Mouse (Mus musculus): ENCODE measurements around the gene Cacna1d.
A peak's percentile ranks its signal among the peaks of the same experiment; 100 is the strongest.

Gene Cacna1d

GRCm38 (mm10) chr14:30138379-30138964 lies 352.8 kb downstream of the Cacna1d start:
- no peak for DNase-seq

- DNase-seq, result no peak
Observed at GRCm38 (mm10) chr14:30137961-30138360, 353.3 kb downstream of the Cacna1d start.

DNA sequence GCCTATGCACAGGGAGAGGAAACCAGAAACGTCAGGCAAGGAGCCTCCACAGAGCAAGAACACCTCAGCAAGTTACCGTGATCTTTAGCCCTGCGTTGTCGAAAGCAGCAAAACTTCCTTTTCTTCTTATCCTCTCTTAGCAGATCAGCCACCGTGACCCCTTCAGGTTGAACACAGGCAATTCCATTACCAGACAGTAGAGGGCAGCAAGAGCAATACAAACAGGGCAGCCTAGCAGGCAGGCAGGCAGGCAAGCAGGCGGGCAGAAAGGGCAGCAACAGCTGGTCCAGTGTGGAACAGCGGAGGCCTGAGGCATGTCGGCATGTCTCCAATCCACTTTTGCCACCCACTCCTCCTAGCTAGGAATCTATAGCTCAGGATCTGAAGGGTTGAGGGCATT lies 354.3 kb downstream of the Cacna1d start:
- peak; percentile 76 for DNase-seq

GRCm38 (mm10) chr14:30135351-30135750 lies 355.9 kb downstream of the Cacna1d start:
- DNase-seq, result no peak

- no peak for DNase-seq
Observed at GRCm38 (mm10) chr14:30133684-30134083, 357.6 kb downstream of the Cacna1d start.

DNA sequence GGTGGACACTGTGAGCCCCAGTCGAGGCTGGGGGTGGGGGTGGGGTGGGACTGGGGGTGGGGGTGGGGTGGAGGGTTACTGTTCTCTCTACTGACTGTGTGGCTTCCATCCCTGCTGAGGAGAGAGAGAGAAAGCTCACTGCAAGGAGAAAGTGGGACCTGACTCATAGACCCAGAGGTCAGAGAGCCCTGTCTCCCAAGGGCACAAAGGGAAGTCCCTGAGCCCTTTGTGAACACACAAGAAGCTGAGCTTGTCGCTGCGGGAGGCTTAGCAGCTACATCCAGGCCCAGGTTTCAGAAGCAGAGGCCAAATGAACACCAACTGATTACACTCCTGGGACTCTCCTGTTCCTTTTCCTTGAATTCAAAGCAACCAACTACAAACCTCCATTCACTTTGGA lies 360.0 kb downstream of the Cacna1d start:
- no peak for DNase-seq

- no peak for DNase-seq
Observed at GRCm38 (mm10) chr14:30130092-30130491, 361.2 kb downstream of the Cacna1d start.

DNA sequence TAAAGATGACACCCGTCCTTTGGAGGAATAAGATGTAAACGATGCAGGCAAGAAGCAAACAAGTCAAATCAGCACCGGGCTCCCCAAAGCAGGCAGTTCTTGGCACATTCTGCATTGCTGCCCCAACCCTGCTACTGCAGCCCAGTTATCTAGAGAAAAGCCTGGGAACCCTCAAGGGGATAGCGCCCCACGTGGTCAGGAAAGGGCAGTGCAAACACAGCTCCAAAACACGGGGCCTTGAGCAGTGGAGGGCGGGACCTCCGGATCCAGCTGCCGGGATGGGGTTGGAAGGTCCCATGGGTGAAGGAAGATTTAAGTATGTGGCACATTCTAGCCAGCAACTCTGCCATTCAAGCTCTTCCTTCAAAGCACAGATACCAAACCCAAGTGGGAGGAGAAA lies 361.9 kb downstream of the Cacna1d start:
- DNase-seq, result peak; percentile 45

DNA sequence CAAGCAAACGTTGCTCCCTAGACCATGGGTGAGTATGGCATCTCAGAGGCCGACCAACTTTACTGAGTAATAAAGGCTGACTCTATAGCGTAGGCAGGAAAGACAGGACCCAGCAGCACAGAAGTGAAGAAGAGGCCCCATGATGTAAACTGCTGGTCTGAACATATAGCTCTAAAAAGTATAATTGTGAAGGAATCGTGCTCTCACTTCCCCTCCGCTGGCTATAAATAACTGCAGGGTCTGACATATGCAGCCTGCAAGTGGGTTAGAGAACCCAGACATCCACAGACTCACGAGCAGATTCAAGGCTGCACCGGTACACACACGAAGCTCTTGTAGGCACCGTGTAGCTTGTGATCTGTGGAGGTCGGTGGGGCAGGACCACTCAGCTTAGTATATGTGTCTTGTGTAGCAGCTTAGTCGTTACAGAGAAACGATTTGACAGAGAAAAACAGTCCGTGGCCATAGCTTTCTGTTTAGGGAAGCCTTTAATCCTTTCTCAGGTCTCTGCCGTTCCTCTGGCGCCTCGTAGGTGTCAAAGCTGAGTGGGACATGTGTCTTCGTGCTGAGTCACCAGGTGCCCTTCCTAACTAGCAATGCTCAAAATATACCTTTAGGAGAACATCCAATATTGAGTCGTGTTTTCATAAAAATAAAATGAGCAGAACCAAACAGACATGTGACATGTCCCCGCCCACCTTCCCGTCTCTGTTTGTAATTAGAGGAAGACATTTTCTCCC lies 366.1 kb downstream of the Cacna1d start:
- DNase-seq, result no peak

- no peak for DNase-seq
Observed at GRCm38 (mm10) chr14:30120023-30120422, 371.2 kb downstream of the Cacna1d start.

- DNase-seq, result no peak
Observed at GRCm38 (mm10) chr14:30113392-30114108, 377.7 kb downstream of the Cacna1d start.

DNA sequence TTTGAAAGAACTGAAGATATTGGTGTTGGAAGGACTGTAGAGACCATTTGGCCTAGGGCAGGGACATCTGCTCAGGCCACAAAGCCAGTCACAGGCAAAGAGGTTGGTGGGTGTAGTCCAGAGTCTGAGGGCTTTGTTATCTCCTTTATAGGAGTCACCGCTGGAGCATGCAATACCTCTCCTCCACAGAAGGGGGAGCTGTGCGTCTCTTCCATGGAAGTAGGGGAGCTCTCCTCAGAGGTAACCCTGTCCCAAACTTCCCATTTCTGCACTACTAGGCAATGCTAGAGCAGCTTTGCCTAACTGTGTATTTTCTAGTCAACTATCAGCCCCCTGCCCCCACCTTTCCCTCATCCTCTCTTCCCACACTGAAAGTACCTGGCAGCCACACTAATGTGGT lies 382.2 kb downstream of the Cacna1d start:
- DNase-seq, result peak; percentile 52

DNA sequence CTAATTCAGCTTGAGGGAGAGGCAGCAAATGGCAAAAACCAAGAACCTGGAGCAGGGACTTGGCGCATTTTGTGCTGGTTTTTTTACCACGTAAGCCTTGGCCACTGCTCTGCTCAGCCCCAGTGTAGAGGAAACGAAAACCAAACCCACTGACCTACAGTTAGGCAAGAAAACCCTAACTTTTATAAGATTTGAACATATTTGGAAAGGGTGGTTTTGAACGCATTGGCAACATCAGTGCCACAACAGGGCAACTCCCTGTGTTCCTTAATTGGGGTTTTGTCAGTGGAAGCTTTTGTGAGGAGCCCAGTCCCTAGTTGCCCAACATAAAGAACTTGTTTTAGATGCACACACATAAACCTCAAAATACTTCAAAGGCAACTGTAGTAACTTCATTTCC lies 384.7 kb downstream of the Cacna1d start:
- no peak for DNase-seq

DNA sequence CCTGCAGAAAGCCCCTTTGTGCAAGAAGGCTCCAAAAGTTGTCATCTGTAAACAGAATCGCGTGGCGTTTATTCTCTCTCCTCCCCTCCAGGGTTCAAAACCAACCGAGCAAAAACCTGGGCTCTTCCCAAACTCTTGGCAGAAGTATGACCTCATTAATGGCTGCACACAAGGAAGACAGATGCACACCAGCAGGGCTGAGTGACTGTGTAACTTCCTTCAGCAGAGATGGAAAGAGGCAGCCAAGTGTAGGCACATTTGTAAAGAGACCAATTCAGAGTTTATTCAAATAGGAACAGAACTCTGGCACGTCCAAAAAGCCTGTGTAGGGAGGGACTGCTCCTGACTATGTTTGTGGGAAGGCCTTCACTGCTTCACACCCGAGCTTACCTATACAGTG lies 385.7 kb downstream of the Cacna1d start:
- no peak for DNase-seq

- no peak for DNase-seq
Observed at GRCm38 (mm10) chr14:30103946-30104536, 387.2 kb downstream of the Cacna1d start.

DNA sequence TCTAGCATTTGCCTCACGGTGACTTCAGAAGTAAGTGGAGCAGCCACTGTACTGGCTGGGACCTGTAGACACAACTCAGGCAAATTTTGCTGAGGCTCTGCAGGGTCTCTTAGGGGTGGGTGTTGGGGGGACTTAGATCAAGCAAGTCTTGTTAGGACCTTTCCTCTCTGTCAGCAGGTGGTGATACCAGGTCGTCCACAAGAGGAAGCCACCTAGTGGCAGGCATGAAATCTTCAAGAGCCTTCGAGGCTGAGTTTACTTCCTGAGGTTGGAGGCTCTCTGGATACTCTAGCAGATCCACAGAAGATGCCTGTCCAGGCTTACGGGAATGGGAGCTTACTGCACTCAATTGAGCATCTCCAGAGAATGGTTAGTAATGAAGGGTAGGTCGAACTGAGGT lies 394.0 kb downstream of the Cacna1d start:
- DNase-seq, result no peak

- DNase-seq, result no peak
Observed at GRCm38 (mm10) chr14:30092426-30092825, 398.8 kb downstream of the Cacna1d start.

DNA sequence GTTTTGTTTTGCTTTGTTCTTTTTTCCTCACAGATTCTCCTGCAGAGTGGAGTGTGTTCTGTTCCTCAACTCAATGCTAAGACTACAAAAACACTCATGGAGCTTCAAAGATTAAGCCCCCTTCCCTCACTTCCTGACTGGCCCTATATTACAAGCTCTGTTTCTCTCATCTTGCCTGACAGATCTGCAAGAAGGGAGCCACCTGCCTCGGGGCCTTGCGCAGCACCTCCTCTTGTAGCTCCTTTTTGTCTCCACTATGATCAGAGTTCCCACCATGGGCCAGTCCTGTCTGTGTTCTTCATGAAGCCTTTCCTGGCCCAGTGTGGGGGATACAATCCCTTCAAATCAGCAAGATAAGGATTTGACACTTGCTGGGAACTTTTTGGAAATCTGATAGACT lies 399.2 kb downstream of the Cacna1d start:
- no peak for DNase-seq

DNA sequence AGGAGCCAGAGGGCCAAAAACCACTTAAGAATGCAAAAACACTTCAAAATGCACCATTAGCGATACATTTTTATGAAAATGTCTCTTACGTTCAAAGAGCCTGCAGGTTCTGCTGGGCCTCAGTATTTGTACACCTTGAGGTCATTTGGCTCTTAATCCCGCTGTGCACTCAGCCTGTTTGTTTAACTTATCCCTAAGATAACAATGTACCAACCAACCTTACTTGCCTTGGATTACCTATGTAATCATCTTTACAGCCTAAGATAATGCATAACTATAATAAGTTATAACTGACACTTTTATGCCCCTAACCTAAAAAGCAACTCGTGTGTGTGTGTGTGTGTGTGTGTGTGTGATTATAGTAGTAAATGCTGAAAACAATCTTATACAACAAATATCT lies 411.5 kb downstream of the Cacna1d start:
- no peak for DNase-seq

GRCm38 (mm10) chr14:30078115-30078808 lies 413.0 kb downstream of the Cacna1d start:
- DNase-seq, result no peak

DNA sequence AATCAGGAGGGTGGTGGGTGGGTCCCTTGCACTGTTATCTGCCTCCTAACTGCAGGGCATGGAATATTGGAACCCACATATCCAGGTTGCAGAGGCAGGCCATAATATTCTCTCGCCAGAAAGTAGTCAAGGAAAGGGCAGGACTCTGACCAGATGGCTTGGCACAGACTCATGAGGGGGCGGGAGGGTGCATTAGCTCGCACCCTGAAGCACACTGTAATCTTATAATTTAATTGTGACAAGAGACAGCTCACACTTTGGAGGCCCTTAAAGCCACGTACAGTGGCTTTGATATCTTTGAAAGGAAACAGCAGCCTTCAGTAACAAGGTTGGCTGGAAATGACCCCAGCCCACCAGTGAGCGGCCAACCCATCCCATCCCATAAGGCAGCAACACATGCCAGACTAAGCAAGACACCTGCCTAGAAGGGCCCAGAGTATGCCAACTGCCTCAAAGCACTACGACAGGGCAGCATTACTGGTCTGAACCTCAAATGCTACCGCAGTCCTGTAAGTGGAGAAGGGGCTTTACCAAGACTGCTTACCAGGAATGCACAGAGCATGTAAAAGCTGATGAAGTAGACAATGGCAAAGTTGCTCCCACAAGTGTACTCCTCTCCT lies 415.9 kb downstream of the Cacna1d start:
- no peak for DNase-seq

DNA sequence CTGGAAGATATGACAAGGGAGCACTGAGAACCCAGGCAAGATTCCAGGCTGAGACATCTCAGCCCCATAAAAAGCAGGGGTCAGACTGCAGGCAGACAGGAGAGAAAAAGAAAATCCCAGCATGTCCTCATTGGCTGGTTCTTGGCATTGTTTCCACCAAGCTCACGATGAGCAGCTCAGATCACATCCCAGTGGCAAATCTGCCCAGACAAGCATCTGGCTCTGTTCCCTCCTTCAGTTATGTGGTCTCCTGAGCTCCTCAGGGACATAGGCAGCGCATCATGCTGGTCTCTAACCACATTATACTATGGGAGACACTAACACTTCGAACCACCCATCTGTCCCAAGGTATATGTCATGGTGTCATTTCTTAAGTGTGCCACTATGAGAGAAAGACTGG lies 422.7 kb downstream of the Cacna1d start:
- DNase-seq, result no peak

DNA sequence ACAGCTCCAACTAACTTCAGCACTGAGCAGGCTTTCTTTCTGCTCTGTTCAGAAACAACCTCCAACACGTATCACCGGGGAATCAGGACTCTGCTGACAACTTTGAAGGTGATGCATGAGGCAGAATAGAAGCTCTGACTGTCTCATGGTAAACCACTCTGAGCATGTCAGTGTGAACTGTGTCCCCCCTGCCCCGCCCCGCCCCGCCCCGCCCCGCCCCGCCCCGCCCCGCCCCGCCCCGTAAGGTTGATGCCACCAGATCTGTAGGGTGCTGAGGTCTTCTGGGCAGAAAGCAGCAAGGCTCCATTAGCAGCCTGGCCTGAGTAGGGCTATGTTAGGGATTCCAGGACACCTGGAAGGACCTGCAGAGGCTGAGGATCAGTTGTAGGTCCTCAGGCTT lies 424.5 kb downstream of the Cacna1d start:
- peak; percentile 15 for DNase-seq

All from liver (tissue).